Mouse (Mus musculus): ENCODE results near the gene Olfml2a. TPM values are rescaled to one million over a fixed set of nuclear protein-coding genes. Genes with fewer than 3 reads are reported as not detected.

The Olfml2a gene
- 5.2 TPM for polyA plus RNA-seq (2014; fragmentation: Illumina TruSeq; extraction: RNeasy Lipid Tissue Mini Kit (QIAGEN cat#74804); ENCODE audit: insufficient read depth, low read depth, low replicate concordance)

GRCm38 (mm10) chr2:38931851-38932667, at the start of gene Olfml2a:
Gene Olfml2a (plus strand): TSS chr2:38931978.

GRCm38 (mm10) chr2:38927115-38927979, 4.4 kb upstream of the Olfml2a start, which contains the start of gene Nr6a1:
Gene Nr6a1 (minus strand): TSS chr2:38927688.

GRCm38 (mm10) chr2:38997386-38998374, 65.9 kb downstream of the Olfml2a start, which contains the start of gene Wdr38:
Gene Wdr38 (plus strand): TSS chr2:38997476.

DNA sequence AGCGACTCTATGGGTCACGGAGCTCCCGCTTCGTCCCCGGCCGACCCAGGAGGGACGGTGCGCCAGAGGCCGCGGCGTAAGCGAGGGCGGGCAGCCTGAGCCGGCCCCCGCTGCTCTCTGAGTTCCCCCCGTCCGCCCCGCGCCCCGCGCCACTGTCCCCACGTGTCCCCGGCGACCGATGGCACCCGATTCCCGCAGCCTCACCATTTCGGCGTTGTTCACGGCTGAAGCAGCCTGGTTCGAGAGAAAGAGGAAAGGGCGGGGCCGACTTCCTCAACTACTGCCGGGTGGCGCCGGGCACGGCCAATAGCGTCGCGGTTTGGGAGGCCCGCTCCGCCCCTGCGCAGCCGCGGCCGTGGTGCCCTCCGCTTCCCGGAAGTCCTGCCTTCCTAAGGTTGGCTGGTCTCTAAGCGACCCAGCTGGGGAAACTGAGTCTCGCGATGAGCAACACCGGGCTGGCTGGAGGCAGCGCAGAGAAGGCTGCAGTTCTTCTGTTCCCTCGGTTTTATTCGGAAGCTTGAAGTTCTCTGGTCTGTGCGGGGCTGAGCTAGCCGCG, 73.2 kb downstream of the Olfml2a start, which contains the start of gene Arpc5l:
Gene Arpc5l (plus strand): TSS at position 469 of the 556 bp plus-strand sequence.

GRCm38 (mm10) chr2:39005574-39006079, 73.8 kb downstream of the Olfml2a start, which contains the start of gene Rpl35:
Gene Rpl35 (minus strand): TSS chr2:39005624.

Other genes starting within 250 kb of the Olfml2a start
- not detected for gene Nr5a1, start 217.4 kb upstream of the Olfml2a start, polyA plus RNA-seq (2014; fragmentation: Illumina TruSeq; extraction: RNeasy Lipid Tissue Mini Kit (QIAGEN cat#74804); ENCODE audit: insufficient read depth, low read depth, low replicate concordance)
- 1.3 TPM for gene Nr6a1, start 4.3 kb upstream of the Olfml2a start, polyA plus RNA-seq (2014; fragmentation: Illumina TruSeq; extraction: RNeasy Lipid Tissue Mini Kit (QIAGEN cat#74804); ENCODE audit: insufficient read depth, low read depth, low replicate concordance)
- gene Wdr38, start 65.5 kb downstream of the Olfml2a start, polyA plus RNA-seq (2014; fragmentation: Illumina TruSeq; extraction: RNeasy Lipid Tissue Mini Kit (QIAGEN cat#74804); ENCODE audit: insufficient read depth, low read depth, low replicate concordance): 1.5 TPM
- gene Arpc5l, start 73.4 kb downstream of the Olfml2a start, polyA plus RNA-seq (2014; fragmentation: Illumina TruSeq; extraction: RNeasy Lipid Tissue Mini Kit (QIAGEN cat#74804); ENCODE audit: insufficient read depth, low read depth, low replicate concordance): 59.7 TPM
- 682 TPM for gene Rpl35, start 73.6 kb downstream of the Olfml2a start, polyA plus RNA-seq (2014; fragmentation: Illumina TruSeq; extraction: RNeasy Lipid Tissue Mini Kit (QIAGEN cat#74804); ENCODE audit: insufficient read depth, low read depth, low replicate concordance)
- 10.0 TPM for gene Golga1, start 133.6 kb downstream of the Olfml2a start, polyA plus RNA-seq (2014; fragmentation: Illumina TruSeq; extraction: RNeasy Lipid Tissue Mini Kit (QIAGEN cat#74804); ENCODE audit: insufficient read depth, low read depth, low replicate concordance)

Data from lung, adult 10 weeks (tissue).